Mouse (Mus musculus): ENCODE measurements around the gene Mpzl1.
A peak's percentile ranks its signal among the peaks of the same experiment; 100 is the strongest.

GRCm38 (mm10) chr1:165634151-165634884 lies at the start of gene Mpzl1:
- no peak for TF ChIP-seq CTCF (IDR thresholded peaks at IDR 0.05; ENCODE audit: low read depth, low read length)
- peak; percentile 79; the same call in 1 of the 2 replicates for TF ChIP-seq POLR2A (IDR thresholded peaks at IDR 0.05; ENCODE audit: borderline replicate concordance, low read depth, low read length)
